Mouse (Mus musculus) bone marrow macrophage, adult 2 months (primary cell): ENCODE measurements at regions not wholly inside any gene's neighbourhood (a gene's known extent, or its start where the extent isn't known, plus 50 kb on each side); places are given as distances from the start of the nearest gene placed in this dataset.

Source experiments
- CTCF ChIP-seq: IDR thresholded peaks from 2 replicates; pipeline ENCODE4 v1.5.1; 2012; ENCODE audit warnings: low read depth, mild to moderate bottlenecking, low read length, moderate library complexity
- POLR2A ChIP-seq: IDR thresholded peaks from 2 replicates; pipeline ENCODE4 v1.6.1; 2012; ENCODE audit warnings: mild to moderate bottlenecking, low read depth, low read length, borderline replicate concordance

DNA sequence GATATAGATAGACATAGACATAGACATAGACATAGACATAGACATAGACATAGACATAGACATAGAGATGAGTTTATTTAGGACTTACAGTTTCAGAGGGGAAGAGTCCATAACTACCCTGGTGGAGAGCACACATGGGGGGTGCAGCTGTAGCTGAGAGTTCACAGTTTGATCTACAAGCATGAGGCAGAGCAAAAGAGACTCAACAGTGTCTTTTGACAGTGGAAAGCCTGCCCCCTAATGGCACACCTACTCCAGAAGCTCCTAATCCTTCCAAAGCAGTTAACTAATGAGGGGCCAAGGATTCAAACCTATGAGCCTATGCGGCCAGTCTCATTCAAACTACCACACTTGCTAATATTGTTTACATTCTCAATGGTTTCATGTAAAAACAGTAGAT, 487.2 kb upstream of the Pkn2 start:
- TF ChIP-seq POLR2A: no peak
- no peak for TF ChIP-seq CTCF
